Mouse (Mus musculus) frontal cortex, postnatal 36 days (tissue): Measurements from ENCODE around the gene Six2.

Experiments
- DNase-seq, 2 experiments: peaks; one replicate each; pipeline ENCODE4 v3.0.0; 2022; ENCODE audit warnings: low spot score in 2 of 2

The Six2 gene

DNA sequence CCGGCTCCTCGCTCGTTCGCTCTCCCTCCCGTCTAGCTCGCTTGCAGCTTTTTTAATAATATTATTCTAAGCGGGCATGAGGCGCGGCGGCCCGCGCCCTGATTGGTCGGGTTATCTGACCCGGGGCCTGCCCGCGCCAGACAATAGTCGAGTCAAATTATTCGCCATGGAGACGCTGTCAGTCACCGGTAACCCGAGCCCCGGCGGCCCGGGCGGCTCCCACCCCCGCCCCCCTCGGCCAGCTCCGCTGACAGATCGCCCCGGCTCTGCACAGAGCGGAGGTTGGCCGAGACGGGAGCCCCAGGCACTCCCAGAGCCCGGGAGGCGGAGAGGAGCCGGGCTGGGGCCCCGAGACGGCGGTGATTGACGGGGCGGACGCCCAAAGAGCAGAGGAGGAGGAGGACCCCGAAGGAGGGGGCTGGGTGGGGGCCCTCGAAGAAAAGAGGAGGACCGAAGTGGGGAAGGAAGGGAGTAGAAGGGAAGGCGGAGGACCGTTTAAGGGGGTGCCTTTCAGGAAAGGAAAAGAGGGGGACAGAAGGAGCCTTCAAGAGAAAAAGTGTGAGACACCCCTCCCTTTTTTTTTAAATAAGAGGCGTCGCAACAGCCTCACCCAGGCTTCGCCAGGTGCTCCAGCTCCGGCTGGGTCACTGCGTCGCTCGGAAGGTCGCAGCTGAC, at the start of gene Six2:
Gene Six2, minus strand, starts transcription at position 39 of the 675 bp plus-strand sequence.
- DNase-seq: no peak

GRCm38 (mm10) chr17:85737090-85737780, 49.2 kb upstream of the Six2 start:
- no peak for DNase-seq

- no peak for DNase-seq
These were observed 43.3 kb upstream of the Six2 start for GRCm38 (mm10) chr17:85731329-85731728.

- DNase-seq: no peak
These were observed 42.3 kb upstream of the Six2 start for GRCm38 (mm10) chr17:85730231-85731015.

DNA sequence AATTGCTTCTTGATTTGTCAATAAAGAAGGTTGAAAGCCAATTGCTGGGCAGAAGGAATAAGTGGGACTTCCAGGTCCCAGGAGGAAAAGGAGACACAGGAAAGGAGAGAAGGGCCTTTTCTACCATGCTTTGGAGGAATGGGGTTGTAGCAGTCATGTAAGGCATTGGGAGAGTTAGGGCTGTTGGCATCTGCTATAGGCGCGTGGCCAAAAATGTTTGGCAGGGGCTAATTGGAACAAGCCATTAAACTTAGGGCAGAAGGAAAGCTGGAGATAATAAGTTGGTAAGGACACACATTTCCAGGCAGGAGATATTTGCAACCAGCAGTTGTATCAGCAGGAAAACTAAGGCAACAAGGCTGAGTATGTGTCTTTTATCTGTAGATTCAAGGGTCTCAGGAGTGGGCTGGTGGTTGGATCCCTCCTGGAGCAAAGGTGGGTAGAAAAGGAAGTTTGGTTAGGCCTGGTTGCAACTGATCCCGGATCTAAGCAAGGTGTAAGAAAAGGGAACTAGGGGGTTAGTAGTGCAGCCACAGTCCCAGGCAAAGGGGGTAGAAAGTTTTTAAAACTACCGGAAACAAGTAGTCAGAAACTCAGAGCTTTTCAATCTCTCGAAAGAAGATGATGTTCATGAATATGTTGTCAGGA, 40.1 kb upstream of the Six2 start:
- no peak for DNase-seq

- DNase-seq: no peak
These were observed 37.9 kb upstream of the Six2 start for GRCm38 (mm10) chr17:85725988-85726387.

DNA sequence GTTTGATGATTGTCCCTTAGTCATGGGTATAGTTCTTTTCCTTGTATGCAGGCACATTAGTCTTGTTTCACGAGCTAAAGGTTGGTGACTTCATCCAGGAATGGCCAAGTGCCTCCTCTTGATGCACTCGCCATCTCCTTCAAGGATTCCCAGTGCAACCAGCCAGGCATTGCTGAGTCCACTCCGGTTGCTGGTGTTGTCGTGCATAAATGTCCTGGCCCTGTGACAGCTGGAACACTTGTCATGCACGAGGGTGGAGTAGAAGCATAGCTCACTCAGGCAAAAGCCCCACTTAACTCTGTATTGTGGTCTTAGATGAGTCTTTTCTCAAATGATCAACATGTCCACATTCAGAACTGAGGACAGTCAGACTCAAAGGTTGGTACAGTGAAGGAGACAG, 35.1 kb upstream of the Six2 start:
- DNase-seq: no peak

- no peak for DNase-seq
These were observed 29.2 kb upstream of the Six2 start for GRCm38 (mm10) chr17:85717266-85717665.

GRCm38 (mm10) chr17:85715784-85716183, 27.7 kb upstream of the Six2 start:
- DNase-seq: no peak

DNA sequence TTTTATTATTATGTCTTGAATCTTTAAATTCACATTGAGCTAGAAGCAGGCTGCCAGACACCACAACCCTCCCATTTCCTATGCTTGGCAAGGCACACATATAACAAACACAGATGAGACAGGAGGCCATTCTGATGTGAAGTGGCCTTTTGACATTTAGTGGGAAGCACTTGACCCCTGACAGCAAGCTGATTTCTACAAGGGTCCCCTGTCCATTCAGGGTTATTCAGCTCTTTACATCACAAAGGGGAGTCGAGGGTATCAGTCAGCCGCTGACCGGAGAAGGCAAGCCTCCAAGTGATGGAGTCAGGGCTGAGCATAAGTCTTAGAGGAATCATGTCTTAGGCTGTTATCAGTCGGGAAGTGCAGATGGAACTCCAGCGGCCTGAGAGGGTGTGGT, 26.3 kb upstream of the Six2 start:
- no peak for DNase-seq

DNA sequence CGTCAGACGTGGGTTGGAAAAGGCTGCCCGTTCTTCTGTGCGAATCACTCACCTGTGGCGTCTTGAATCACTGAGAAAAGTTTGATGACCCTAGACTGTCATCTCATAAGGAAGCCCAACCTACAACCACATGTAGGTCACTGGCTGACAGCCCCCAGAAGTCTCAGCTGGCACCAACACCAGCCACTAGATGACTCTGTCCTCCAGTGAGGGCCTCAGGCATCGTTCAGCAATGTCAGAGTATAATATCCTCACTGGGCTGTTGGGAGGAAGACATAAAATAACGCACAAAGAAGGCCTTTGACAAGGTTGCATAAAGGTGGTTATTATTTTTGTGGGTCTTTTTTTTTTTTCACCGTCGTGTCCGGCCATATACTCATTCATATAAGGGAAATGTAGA, 24.8 kb upstream of the Six2 start:
- no peak for DNase-seq

- no peak for DNase-seq
These were observed 16.5 kb upstream of the Six2 start for GRCm38 (mm10) chr17:85704369-85705260.

- DNase-seq: no peak
These were observed 12.0 kb upstream of the Six2 start for GRCm38 (mm10) chr17:85700028-85700427.

DNA sequence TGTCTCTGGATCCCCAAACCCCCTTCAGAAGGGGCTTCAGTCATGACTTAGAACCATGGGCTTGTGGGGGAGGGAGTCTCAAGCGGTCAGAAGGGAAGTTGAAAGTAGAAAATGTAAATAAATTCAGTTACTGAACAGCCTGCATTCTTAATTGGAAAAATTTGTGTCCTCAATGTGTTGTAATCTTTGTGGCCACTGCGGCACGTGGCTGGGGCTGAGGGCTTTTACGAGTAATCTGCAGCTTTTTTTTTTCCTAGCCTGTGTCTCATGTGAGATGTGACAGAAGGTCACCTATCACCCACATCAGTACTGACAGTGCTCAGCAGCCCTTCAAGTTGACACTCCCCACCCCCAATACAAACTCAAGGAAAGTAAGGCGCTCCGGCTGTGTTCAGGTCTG, 10.6 kb upstream of the Six2 start:
- no peak for DNase-seq

DNA sequence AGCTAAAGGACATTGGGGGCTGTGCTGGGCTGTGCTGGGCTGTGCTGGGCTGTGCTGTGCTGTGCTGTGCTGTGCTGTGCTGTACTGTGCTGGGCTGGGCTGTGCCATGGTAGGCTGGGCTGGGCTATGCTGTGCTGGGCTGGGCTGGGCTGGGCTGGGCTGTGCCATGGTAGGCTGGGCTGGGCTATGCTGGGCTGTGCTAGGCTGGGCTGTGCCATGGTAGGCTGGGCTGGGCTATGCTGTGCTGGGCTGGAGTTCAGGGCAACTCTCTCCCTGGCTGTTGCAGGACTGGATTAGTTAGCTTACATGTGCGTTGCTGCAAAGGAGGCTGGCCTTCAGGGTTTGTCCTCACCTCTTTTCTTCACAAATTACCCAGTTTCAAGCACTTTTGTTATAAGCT, 9.9 kb upstream of the Six2 start:
- no peak for DNase-seq

DNA sequence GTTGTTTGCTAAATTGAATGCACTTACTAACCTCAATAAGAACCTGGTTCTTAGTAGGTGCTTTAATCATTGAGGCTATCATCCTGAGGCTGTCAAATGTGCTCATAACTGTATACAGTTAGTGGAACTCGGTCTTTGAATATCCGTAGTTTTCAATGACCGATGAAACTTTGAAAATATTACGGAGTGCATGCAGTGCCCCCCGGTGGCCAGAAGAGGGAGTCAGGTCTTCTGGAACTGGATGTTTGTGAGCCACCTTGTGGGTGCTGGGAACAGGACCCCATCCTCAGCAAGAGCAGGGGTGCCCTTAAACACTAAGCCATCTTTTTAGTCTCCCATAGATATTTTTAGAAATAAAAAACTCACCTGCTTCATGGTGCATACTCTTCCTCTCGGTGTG, 6.4 kb upstream of the Six2 start:
- DNase-seq: no peak

GRCm38 (mm10) chr17:85693101-85693500, 5.0 kb upstream of the Six2 start:
- no peak for DNase-seq

DNA sequence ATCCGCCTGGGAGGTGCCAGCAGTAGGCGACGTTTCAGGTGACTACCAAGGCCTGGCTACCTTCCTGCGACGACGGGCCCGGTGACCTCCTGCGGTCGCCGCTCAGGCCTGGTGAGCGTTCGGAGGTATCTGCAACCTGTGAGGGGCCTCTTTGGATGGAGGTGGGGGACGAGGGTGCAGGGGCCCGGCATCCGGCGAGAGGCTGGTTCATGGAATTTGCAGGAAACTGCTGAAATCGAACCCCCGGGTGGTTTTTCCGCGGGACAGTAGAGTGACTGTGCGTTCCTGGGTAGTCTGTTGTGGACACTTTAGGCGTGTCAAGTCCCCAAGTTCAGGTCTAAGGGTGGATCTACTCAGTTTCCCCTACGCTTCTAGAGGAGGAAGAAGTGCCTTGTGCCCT, 4.5 kb upstream of the Six2 start:
- no peak for DNase-seq

GRCm38 (mm10) chr17:85691701-85692536, 3.8 kb upstream of the Six2 start:
- DNase-seq: peak in 1 of 2 experiments; percentile 18

GRCm38 (mm10) chr17:85690969-85691335, 2.9 kb upstream of the Six2 start:
- no peak for DNase-seq
